Mouse (Mus musculus) embryo, embryonic 11 days (tissue): ENCODE results near the gene Fus.
"Not testable (repeated sequence)": the region's sequence is repeated elsewhere in the genome, so short reads cannot be mapped to it uniquely, and the experiment has no call there.

ENCODE experiments used
- DNase-seq: peaks from one replicate; pipeline ENCODE4 v3.0.0-alpha.2; 2015

The Fus gene

DNA sequence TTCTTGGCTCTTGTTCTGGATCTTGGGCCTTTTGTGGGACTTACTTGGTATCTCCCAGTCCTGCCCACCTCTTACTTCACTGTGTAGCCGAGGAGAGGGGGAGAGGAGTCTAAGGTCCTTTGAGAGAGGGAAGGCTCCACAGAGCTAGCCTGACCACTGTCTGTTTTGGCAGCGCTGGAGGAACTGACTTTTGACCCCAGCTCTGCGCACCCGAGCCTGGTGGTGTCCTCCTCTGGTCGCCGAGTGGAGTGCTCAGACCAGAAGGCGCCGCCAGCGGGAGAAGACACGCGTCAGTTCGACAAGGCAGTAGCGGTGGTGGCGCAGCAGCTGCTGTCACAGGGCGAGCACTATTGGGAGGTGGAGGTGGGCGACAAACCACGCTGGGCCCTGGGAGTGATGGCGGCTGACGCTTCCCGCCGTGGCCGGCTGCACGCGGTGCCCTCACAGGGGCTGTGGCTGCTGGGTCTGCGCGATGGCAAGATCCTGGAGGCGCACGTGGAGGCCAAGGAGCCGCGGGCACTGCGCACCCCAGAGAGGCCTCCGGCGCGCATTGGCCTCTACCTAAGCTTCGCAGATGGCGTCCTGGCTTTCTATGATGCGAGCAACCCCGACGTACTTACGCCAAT lies 42.6 kb downstream of the Fus start:
- DNase-seq: peak; percentile 23

- DNase-seq: no peak
Measured at GRCm38 (mm10) chr7:128012136-128012780, 45.0 kb downstream of the Fus start.

DNA sequence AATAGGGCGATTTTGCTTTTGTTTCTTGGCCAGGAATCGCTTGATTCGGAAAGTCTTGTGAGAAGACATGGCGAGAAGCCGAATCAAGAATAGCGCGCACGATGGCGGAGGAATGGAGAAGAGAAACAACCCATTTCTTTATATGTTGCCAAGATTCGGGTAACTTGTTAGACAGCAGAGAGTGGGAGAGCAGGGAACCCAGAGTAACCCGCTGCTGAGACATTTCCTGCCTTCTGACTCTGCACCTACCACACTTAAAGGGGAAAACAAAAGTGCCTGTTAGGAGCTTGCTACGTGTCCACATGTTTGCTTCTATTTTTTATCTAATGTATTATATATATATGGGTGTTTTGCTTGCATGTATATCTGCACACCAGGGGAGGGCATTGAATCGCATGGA lies 45.9 kb downstream of the Fus start:
- DNase-seq: no peak

DNA sequence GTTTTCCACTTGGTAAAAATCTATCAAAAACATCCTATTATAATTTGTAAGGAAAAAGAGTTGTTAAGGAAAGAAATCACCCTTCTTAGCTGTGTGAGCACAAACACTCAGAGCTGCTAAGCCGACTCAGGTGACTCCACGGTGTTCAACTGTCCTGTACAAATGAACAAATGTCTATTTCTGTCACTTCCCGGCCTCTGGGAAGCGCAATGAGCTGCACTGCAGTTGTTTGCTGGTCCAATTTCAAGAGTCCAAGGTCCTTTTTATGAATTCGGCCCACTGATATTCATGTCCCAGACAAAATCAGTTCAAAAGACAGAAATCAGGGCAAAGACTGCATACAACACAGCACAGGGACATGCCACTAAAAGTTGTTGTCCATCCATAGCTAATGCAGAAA lies 48.9 kb downstream of the Fus start:
- not testable (repeated sequence) for DNase-seq

DNA sequence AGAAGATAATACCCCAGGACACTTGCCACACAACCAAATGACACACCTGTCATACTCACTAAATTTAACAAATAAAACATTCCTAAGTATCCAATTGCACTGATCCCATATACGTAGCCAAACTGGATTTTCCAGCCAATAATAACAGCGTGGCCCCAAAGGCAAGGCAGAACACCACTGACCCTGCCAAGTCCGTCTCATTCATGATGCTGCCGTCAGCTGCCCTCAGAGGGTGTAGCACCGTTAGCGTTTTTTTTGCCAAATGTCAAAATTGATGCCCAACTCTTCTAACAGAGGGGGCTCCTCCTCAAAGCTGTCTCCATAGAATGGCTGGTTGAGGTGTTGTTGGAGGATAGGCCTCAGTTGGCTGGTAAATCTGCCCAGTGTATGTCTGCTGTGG lies 49.4 kb downstream of the Fus start:
- no peak for DNase-seq

GRCm38 (mm10) chr7:128018275-128018674 lies 51.0 kb downstream of the Fus start:
- no peak for DNase-seq

- DNase-seq: no peak
Measured at GRCm38 (mm10) chr7:128019187-128019586, 51.9 kb downstream of the Fus start.

DNA sequence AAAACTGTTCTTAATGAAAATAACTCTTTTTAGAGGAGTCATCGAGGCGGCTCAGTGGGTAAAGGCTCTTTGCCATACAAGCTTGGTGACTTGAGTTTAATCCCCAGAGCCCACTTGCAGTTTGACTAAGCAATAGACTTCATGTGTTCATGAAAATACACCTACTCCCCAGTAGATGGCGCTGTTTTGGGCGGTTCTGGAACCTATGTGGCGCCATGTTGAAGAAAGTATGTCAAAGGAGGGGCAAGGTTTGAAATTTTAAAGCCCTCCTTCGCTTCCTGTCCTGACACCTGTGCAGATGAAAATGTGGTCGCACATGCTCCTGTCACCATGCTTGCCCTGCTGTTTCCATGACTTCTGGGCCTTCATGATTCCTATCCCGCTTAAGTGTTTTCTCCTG lies 55.7 kb downstream of the Fus start:
- peak; percentile 26 for DNase-seq

DNA sequence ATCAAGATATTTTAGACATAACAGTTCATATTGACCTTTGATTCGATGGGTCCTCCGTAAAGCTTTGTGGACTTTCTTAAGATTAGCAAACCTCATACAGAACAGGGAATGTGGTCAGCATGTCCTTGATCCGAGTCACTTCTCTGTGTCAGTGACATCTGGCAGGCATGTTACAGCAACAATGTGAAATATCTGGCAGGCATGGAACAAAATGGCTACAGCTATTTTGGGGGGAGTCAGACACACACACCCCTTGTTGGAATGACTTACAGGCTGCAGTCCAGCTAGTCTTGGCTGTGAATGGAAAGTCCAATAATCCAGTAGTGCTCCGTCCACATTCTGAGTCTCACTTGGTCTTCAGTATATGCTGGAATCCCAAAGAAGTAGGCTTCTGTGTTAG lies 56.3 kb downstream of the Fus start:
- DNase-seq: no peak

GRCm38 (mm10) chr7:128024364-128024763 lies 57.1 kb downstream of the Fus start:
- no peak for DNase-seq

DNA sequence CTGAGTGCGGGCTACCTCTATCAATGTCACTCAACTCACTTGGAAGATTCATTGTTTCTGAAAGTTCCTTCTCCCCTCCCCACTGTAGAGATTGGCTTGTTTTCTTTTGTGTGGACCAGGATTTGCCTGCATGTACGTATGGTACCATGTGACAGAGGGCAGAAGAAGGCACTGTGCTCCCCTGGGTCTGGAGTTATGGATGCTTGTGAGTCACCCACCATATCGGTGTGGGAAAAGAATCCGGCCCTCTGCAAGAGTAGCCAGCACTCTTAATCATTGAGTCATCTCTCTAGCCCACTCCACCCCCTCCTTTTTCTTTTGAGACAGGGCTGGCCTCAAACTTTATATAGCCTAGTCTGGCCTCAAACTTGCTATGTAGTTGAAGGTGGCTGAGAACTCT lies 57.7 kb downstream of the Fus start:
- DNase-seq: no peak

- DNase-seq: no peak
Measured at GRCm38 (mm10) chr7:128025381-128025780, 58.1 kb downstream of the Fus start.

- peak; percentile 61 for DNase-seq
Measured at GRCm38 (mm10) chr7:128031403-128031976, 64.2 kb downstream of the Fus start.

DNA sequence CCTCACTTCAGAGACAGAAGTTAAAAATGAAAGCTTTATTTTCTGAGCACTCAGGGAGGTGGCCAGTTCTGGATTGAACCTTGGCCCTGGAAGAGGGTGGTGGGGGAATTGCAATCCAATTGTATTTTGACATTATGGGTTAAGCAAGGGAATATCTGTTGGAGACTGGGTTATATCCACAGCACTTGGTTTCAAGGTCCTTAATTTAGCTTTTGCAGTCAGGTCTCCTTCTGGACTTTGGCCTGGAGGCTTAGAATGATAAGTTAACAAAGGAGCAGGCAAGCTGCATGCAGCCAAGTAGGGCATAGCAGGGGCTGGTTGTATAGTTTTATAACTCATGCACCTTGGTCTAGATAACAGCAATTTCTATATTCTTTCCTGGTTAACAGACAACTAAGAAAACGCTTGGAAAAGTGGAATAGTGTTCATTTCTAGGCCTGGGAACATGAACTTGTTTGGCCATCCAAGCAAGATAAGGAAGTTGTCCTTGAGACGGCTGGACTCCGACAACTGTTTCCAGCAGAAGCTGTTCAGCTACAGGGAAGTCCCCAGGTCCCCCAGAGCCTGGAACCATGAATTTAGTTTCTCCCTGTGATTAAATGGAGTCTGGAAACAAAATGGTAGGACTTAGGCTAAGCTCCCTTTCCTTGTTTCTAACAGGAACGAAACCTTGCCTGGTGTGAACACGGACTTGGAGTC lies 65.2 kb downstream of the Fus start:
- DNase-seq: no peak

DNA sequence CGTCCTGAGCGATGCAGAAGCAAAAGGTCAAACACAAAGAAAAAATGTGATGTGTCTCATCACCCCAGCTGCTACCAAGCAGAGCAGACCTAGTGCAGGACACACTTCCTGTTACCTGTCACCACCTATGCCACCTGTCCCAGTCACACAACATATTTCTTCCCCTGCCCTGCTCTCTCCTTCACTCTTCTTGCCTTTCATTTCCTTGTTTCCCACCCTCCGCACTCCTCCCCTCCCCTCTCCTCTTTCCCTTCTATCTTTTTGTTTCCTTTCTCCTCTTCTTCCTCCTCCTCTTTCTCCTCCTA lies 65.7 kb downstream of the Fus start:
- no peak for DNase-seq

GRCm38 (mm10) chr7:128033616-128034015 lies 66.4 kb downstream of the Fus start:
- no peak for DNase-seq
